Mouse (Mus musculus): ENCODE data around the gene Maml2. TPM values are rescaled to one million over a fixed set of nuclear protein-coding genes. Genes with fewer than 3 reads are reported as not detected.
A peak's percentile ranks its signal among the peaks of the same experiment; 100 is the strongest.

Maml2 gene
- polyA plus RNA-seq, 1 experiment from 2014 or later = 1.6 TPM

- Histone ChIP-seq H3K9ac (replicated peaks) (no peak overlapping the region), H3K27me3 (ENCODE audit: insufficient read depth, low read length) (no peaks in the 10 kb centered on the region), H3K9me3 (ENCODE audit: low read length) (no peaks in the 10 kb centered on the region), H3K4me2 (ENCODE audit: low read depth, low read length) (no peak overlapping the region), H3K4me1 (ENCODE audit: insufficient read depth) (no peaks in the 10 kb centered on the region), H3K36me3 (replicated peaks; ENCODE audit: insufficient read depth, low read length) (no peaks in the 10 kb centered on the region), H3K4me3 (ENCODE audit: low read depth, low read length) (no peak overlapping the region), H3K27ac (ENCODE audit: low read depth) (no peak overlapping the region)
- 74% methylated on average over 3 of the region's 3 CpGs for WGBS (ENCODE audit: insufficient replicate concordance)
- no peak for DNase-seq
- no peak for ATAC-seq
- TF ChIP-seq EP300 (IDR thresholded peaks at IDR 0.05; ENCODE audit: low read depth) (no peak), CTCF (IDR thresholded peaks at IDR 0.05; ENCODE audit: low read depth) (no peak)
Observed at GRCm38 (mm10) chr9:13556696-13557095, 258.9 kb downstream of the Maml2 start.

- TF ChIP-seq CTCF (IDR thresholded peaks at IDR 0.05; ENCODE audit: low read depth) = no peak
- TF ChIP-seq EP300 (IDR thresholded peaks at IDR 0.05; ENCODE audit: low read depth) = no peak
- ATAC-seq (no peak), DNase-seq (no peak)
- Histone ChIP-seq H3K4me2 (ENCODE audit: low read depth, low read length) (no peak overlapping the region), H3K4me3 (ENCODE audit: low read depth, low read length) (no peak overlapping the region), H3K36me3 (replicated peaks; ENCODE audit: insufficient read depth, low read length) (no peaks in the 10 kb centered on the region), H3K27me3 (ENCODE audit: insufficient read depth, low read length) (no peaks in the 10 kb centered on the region), H3K9me3 (ENCODE audit: low read length) (no peaks in the 10 kb centered on the region), H3K9ac (replicated peaks) (no peak overlapping the region), H3K27ac (ENCODE audit: low read depth) (no peak overlapping the region), H3K4me1 (ENCODE audit: insufficient read depth) (peaks cover 3% of the 10 kb centered on the region; the same call in 1 of the 2 replicates)
- WGBS (ENCODE audit: insufficient replicate concordance) = 49% methylated on average over 4 of the region's 4 CpGs
Observed at GRCm38 (mm10) chr9:13558811-13559372, 261.1 kb downstream of the Maml2 start.

GRCm38 (mm10) chr9:13560651-13561050 lies 262.9 kb downstream of the Maml2 start:
- Histone ChIP-seq H3K27me3 (ENCODE audit: insufficient read depth, low read length) (no peaks in the 10 kb centered on the region), H3K9ac (replicated peaks) (no peak overlapping the region), H3K4me3 (ENCODE audit: low read depth, low read length) (no peak overlapping the region), H3K4me2 (ENCODE audit: low read depth, low read length) (no peak overlapping the region), H3K4me1 (ENCODE audit: insufficient read depth) (peaks cover 3% of the 10 kb centered on the region; the same call in 1 of the 2 replicates), H3K36me3 (replicated peaks; ENCODE audit: insufficient read depth, low read length) (no peaks in the 10 kb centered on the region), H3K27ac (ENCODE audit: low read depth) (no peak overlapping the region), H3K9me3 (ENCODE audit: low read length) (no peaks in the 10 kb centered on the region)
- TF ChIP-seq CTCF (IDR thresholded peaks at IDR 0.05; ENCODE audit: low read depth) (no peak), EP300 (IDR thresholded peaks at IDR 0.05; ENCODE audit: low read depth) (no peak)
- DNase-seq = no peak
- WGBS (ENCODE audit: insufficient replicate concordance) = 77% methylated on average over 9 of the region's 9 CpGs
- no peak for ATAC-seq

GRCm38 (mm10) chr9:13561335-13561734 lies 263.6 kb downstream of the Maml2 start:
- 93% methylated on average over 1 of the region's 1 CpGs for WGBS (ENCODE audit: insufficient replicate concordance)
- DNase-seq (no peak), ATAC-seq (no peak)
- Histone ChIP-seq H3K27ac (ENCODE audit: low read depth) (no peak overlapping the region), H3K4me1 (ENCODE audit: insufficient read depth) (peaks cover 3% of the 10 kb centered on the region; the same call in 1 of the 2 replicates), H3K9ac (replicated peaks) (no peak overlapping the region), H3K27me3 (ENCODE audit: insufficient read depth, low read length) (no peaks in the 10 kb centered on the region), H3K36me3 (replicated peaks; ENCODE audit: insufficient read depth, low read length) (no peaks in the 10 kb centered on the region), H3K9me3 (ENCODE audit: low read length) (no peaks in the 10 kb centered on the region), H3K4me3 (ENCODE audit: low read depth, low read length) (no peak overlapping the region), H3K4me2 (ENCODE audit: low read depth, low read length) (no peak overlapping the region)
- no peak for TF ChIP-seq CTCF (IDR thresholded peaks at IDR 0.05; ENCODE audit: low read depth)
- no peak for TF ChIP-seq EP300 (IDR thresholded peaks at IDR 0.05; ENCODE audit: low read depth)

- Histone ChIP-seq H3K27me3 (ENCODE audit: insufficient read depth, low read length) (no peaks in the 10 kb centered on the region), H3K4me2 (ENCODE audit: low read depth, low read length) (no peak overlapping the region), H3K36me3 (replicated peaks; ENCODE audit: insufficient read depth, low read length) (no peaks in the 10 kb centered on the region), H3K9ac (replicated peaks) (no peak overlapping the region), H3K4me1 (ENCODE audit: insufficient read depth) (peaks cover 3% of the 10 kb centered on the region; the same call in 1 of the 2 replicates), H3K27ac (ENCODE audit: low read depth) (peak overlapping the region; percentile 22; the same call in 1 of the 2 replicates), H3K4me3 (ENCODE audit: low read depth, low read length) (no peak overlapping the region), H3K9me3 (ENCODE audit: low read length) (no peaks in the 10 kb centered on the region)
- peak; percentile 15; the same call in 1 of the 2 replicates for ATAC-seq
- TF ChIP-seq CTCF (IDR thresholded peaks at IDR 0.05; ENCODE audit: low read depth) = no peak
- TF ChIP-seq EP300 (IDR thresholded peaks at IDR 0.05; ENCODE audit: low read depth) = no peak
- WGBS (ENCODE audit: insufficient replicate concordance) = 47% methylated on average over 10 of the region's 10 CpGs
- peak; percentile 28 for DNase-seq
Observed at GRCm38 (mm10) chr9:13563475-13564414, 266.0 kb downstream of the Maml2 start.

- 75% methylated on average over 11 of the region's 11 CpGs for WGBS (ENCODE audit: insufficient replicate concordance)
- no peak for DNase-seq
- Histone ChIP-seq H3K36me3 (replicated peaks; ENCODE audit: insufficient read depth, low read length) (no peaks in the 10 kb centered on the region), H3K9me3 (ENCODE audit: low read length) (no peaks in the 10 kb centered on the region), H3K4me2 (ENCODE audit: low read depth, low read length) (no peak overlapping the region), H3K27me3 (ENCODE audit: insufficient read depth, low read length) (no peaks in the 10 kb centered on the region), H3K9ac (replicated peaks) (no peak overlapping the region), H3K4me3 (ENCODE audit: low read depth, low read length) (no peak overlapping the region), H3K27ac (ENCODE audit: low read depth) (no peak overlapping the region), H3K4me1 (ENCODE audit: insufficient read depth) (peaks cover 3% of the 10 kb centered on the region; the same call in 1 of the 2 replicates)
- TF ChIP-seq EP300 (IDR thresholded peaks at IDR 0.05; ENCODE audit: low read depth) (no peak), CTCF (IDR thresholded peaks at IDR 0.05; ENCODE audit: low read depth) (no peak)
- no peak for ATAC-seq
Observed at GRCm38 (mm10) chr9:13565343-13566019, 267.7 kb downstream of the Maml2 start.
